Mouse (Mus musculus): Measurements from ENCODE around the gene Gm21149.
"Not testable (repeated sequence)": the region's sequence is repeated elsewhere in the genome, so short reads cannot be mapped to it uniquely, and the experiment has no call there.

- TF ChIP-seq CTCF, POLR2A (IDR thresholded peaks at IDR 0.05; ENCODE audit: extremely low read depth, insufficient read depth, low read length): not testable (repeated sequence)
These were observed 32.4 kb upstream of the Gm21149 start for GRCm38 (mm10) chr5:15508460-15509451.
